Mouse (Mus musculus) heart, embryonic 14.5 days (tissue): ENCODE data around the gene Cd2. TPM values are rescaled to one million over a fixed set of nuclear protein-coding genes. Genes with fewer than 3 reads are reported as not detected.

Source experiments
- ATAC-seq: fragments of 200-750 bp; cut with Nextera tagmentation; 2 replicates; pipeline ENCODE4 v1.8.0; 2017; ENCODE audit warnings: low read depth, moderate TSS enrichment; ENCODE audit not compliant: insufficient number of reproducible peaks, insufficient read depth, low FRiP score
- H3K27ac ChIP-seq, 2 experiments: fragments of 200-500 bp in 1 of 2; fragments of 300-500 bp in 1 of 2; sonication (generic) in 1 of 2; replicated peaks in 1 of 2; 2 replicates each; pipeline ENCODE4 v1.5.1; 2012 to 2014; ENCODE audit warnings: low read depth in 2 of 2, low read length in 2 of 2, control low read depth in 1 of 2, mild to moderate bottlenecking in 1 of 2, mixed read lengths in 1 of 2; ENCODE audit not compliant: control insufficient read depth in 1 of 2, insufficient read depth in 1 of 2
- H3K27me3 ChIP-seq: fragments of 300-500 bp; sonication (generic); 2 replicates; pipeline ENCODE4 v1.6.1; 2014; ENCODE audit warnings: mild to moderate bottlenecking, low read length, control low read depth; ENCODE audit not compliant: control insufficient read depth, insufficient read depth
- H3K36me3 ChIP-seq: fragments of 300-500 bp; sonication (generic); 2 replicates; pipeline ENCODE4 v1.6.1; 2014; ENCODE audit warnings: mild to moderate bottlenecking, control low read depth, low read length, mixed read lengths; ENCODE audit not compliant: control insufficient read depth, insufficient read depth
- H3K4me1 ChIP-seq, 2 experiments: fragments of 200-500 bp in 1 of 2; fragments of 300-500 bp in 1 of 2; sonication (generic) in 1 of 2; 2 replicates each; pipeline ENCODE4 v1.6.1; 2012 to 2014; ENCODE audit warnings: low read length in 2 of 2, control low read depth in 1 of 2, mixed read lengths in 1 of 2; ENCODE audit not compliant: control insufficient read depth in 2 of 2, insufficient read depth in 2 of 2
- H3K4me2 ChIP-seq: fragments of 300-500 bp; sonication (generic); 2 replicates; pipeline ENCODE4 v1.6.1; 2014; ENCODE audit warnings: mild to moderate bottlenecking, low read length
- H3K4me3 ChIP-seq, 2 experiments: fragments of 200-500 bp in 1 of 2; fragments of 300-500 bp in 1 of 2; sonication (generic) in 1 of 2; 2 replicates each; pipeline ENCODE4 v1.5.1; 2012 to 2014; ENCODE audit warnings: low read length in 2 of 2, mild to moderate bottlenecking in 2 of 2, control low read depth in 1 of 2, low read depth in 1 of 2, moderate library complexity in 1 of 2; ENCODE audit not compliant: control insufficient read depth in 1 of 2, insufficient read depth in 1 of 2
- H3K9ac ChIP-seq: fragments of 300-500 bp; sonication (generic); 2 replicates; pipeline ENCODE4 v1.6.1; 2014; ENCODE audit warnings: mild to moderate bottlenecking, low read length
- H3K9me3 ChIP-seq: fragments of 300-500 bp; sonication (generic); 2 replicates; pipeline ENCODE4 v1.6.1; 2016; ENCODE audit warnings: low read length, control low read depth; ENCODE audit not compliant: control insufficient read depth
- WGBS: fragments of 180-500 bp; shearing (Covaris S2); extraction: QIAGEN DNeasy Blood & Tissue Kit; methylation state at CpG from one replicate; pipeline ENCODE4 v1.1.7; 2014; 5-methylcytosine and 5-hydroxymethylcytosine counted together
- polyA plus RNA-seq: library from polyadenylated mRNA; unstranded; fragments of >200 nt; fragmentation: Nextera tagmentation; extraction: Ambion mirVana; gene quantifications from 2 replicates; pipeline ENCODE4 v1.2.1, GENCODE M21; 2014

The Cd2 gene
- polyA plus RNA-seq, 1 experiment from 2014 or later, result not detected

DNA sequence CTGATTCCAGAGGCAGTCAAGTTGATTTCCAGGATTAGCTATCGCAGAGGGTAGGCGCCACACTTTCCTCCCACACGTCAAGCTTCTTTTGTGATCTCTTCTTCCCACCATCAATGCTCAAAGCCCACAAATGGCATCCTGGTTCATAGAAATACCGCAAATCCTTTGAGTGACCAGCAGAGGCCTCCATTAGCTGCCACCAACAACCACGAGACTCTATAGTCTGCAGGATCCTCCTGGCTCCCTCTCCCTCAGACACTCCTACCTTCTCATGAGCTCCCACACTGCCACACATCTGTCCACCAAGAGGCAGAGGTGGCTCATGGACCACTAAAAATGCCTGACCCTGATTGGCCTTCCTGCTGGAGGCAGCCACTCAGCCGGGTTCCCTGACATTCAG, 27.2 kb upstream of the Cd2 start:
- Histone ChIP-seq H3K4me1 (peaks cover 3 to 4% of the 10 kb centered on the region in 2 experiments; a peak in 2 of 4 replicates), H3K27me3 (no peaks in the 10 kb centered on the region), H3K4me3 (no peak overlapping the region), H3K36me3 (no peaks in the 10 kb centered on the region), H3K4me2 (no peak overlapping the region), H3K27ac (no peak overlapping the region), H3K9ac (no peak overlapping the region), H3K9me3 (peaks cover 5% of the 10 kb centered on the region; the same call in 1 of the 2 replicates)
- WGBS, result 68% methylated on average over 6 of the region's 6 CpGs
- ATAC-seq, result no peak

GRCm38 (mm10) chr3:101313266-101314051, 25.7 kb upstream of the Cd2 start:
- H3K36me3 ChIP-seq, result no peaks in the 10 kb centered on the region
- no peak overlapping the region for H3K4me2 ChIP-seq
- no peaks in the 10 kb centered on the region for H3K27me3 ChIP-seq
- H3K27ac ChIP-seq, result no peak overlapping the region
- H3K9ac ChIP-seq, result no peak overlapping the region
- peaks cover 3 to 4% of the 10 kb centered on the region in 2 experiments; a peak in 2 of 4 replicates for H3K4me1 ChIP-seq
- peaks cover 5% of the 10 kb centered on the region; the same call in 1 of the 2 replicates for H3K9me3 ChIP-seq
- no peak for ATAC-seq
- 82% methylated on average over 8 of the region's 8 CpGs for WGBS
- H3K4me3 ChIP-seq, result no peak overlapping the region

DNA sequence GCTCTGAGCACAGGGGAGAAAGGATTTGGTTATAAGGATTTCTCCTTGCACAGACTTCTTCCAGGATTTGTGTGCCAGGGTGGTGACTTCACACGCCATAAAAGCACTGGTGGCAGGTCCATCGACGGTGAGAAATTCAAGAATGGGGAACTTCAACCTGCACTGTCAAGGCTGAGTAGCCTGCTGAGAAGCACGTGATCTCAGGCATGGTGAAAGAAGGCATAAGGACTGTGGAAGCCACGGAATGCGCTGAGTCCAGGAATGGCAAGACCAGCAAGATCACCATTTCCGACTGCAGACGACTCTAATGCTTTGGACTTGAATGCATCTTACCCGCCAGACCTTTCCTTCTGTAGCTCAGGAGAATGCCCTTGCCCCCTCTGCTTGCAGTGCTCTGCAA, 23.2 kb upstream of the Cd2 start:
- Histone ChIP-seq H3K4me1 (peaks cover 3 to 4% of the 10 kb centered on the region in 2 experiments; a peak in 2 of 4 replicates), H3K27me3 (no peaks in the 10 kb centered on the region), H3K9me3 (no peaks in the 10 kb centered on the region), H3K4me2 (no peak overlapping the region), H3K9ac (no peak overlapping the region), H3K36me3 (no peaks in the 10 kb centered on the region), H3K27ac (no peak overlapping the region), H3K4me3 (no peak overlapping the region)
- WGBS, result 31% methylated on average over 9 of the region's 9 CpGs
- ATAC-seq, result no peak

DNA sequence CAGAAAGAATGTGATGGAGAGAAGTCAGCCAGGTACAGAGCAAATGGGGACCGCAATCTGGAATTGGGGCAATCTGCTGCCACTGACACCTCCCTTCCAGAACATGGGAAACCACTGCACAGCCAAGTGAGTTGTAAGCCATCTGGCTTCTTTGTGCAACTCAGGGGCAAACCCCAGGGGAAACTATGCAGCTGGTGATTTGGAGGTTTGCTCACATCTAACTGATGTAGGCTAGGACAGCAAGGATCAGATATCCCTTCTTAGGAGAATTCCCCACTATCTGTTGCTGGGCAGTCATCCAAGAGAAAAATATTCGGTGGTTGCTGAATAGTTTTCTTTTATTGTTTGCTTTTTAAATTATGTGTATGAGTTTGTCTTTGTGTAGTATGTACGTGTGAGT, 21.9 kb upstream of the Cd2 start:
- ATAC-seq, result no peak
- no peaks in the 10 kb centered on the region for H3K9me3 ChIP-seq
- peaks cover 3 to 4% of the 10 kb centered on the region in 2 experiments; a peak in 2 of 4 replicates for H3K4me1 ChIP-seq
- H3K27me3 ChIP-seq, result no peaks in the 10 kb centered on the region
- no peak overlapping the region for H3K4me2 ChIP-seq
- no peak overlapping the region for H3K27ac ChIP-seq
- no peak overlapping the region for H3K4me3 ChIP-seq
- H3K9ac ChIP-seq, result no peak overlapping the region
- WGBS, result 80% methylated on average over 3 of the region's 3 CpGs
- H3K36me3 ChIP-seq, result no peaks in the 10 kb centered on the region

- no peaks in the 10 kb centered on the region for H3K27me3 ChIP-seq
- H3K9me3 ChIP-seq, result no peaks in the 10 kb centered on the region
- WGBS, result 79% methylated on average over 9 of the region's 9 CpGs
- peaks cover 6 to 7% of the 10 kb centered on the region in 2 experiments; a peak in 3 of 4 replicates for H3K4me1 ChIP-seq
- no peak overlapping the region for H3K4me3 ChIP-seq
- H3K27ac ChIP-seq, result no peak overlapping the region
- no peak overlapping the region for H3K4me2 ChIP-seq
- no peak for ATAC-seq
- H3K9ac ChIP-seq, result no peak overlapping the region
- no peaks in the 10 kb centered on the region for H3K36me3 ChIP-seq
Measured at GRCm38 (mm10) chr3:101306090-101306489, 18.4 kb upstream of the Cd2 start.

- 68% methylated on average over 2 of the region's 2 CpGs for WGBS
- Histone ChIP-seq H3K9ac (no peak overlapping the region), H3K4me2 (no peak overlapping the region), H3K4me1 (peaks cover 12 to 13% of the 10 kb centered on the region in 2 experiments; a peak in 3 of 4 replicates), H3K36me3 (no peaks in the 10 kb centered on the region), H3K4me3 (no peak overlapping the region), H3K27ac (no peak overlapping the region), H3K27me3 (no peaks in the 10 kb centered on the region), H3K9me3 (no peaks in the 10 kb centered on the region)
- ATAC-seq, result no peak
Measured at GRCm38 (mm10) chr3:101305046-101305445, 17.3 kb upstream of the Cd2 start.

DNA sequence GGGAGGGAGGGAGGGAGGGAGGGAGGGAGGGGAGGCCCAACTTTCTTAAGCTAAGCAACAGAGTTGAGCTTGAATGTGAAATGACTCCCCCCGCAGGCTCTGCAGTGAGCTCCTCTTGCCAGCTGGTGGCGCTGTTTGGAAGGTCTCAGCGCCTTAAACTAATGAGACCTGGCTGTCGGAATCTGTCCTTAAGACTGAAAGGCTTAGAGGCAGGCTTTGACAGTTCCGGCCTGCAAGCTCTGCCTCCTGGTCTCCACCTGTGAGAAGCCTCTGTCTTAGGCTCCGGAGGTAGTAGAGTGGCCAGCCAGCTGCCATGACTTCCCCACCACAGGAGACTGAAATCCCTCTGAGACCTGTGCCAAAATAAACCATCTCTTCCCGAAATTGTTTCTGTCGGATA, 16.4 kb upstream of the Cd2 start:
- Histone ChIP-seq H3K27ac (no peak overlapping the region), H3K4me3 (no peak overlapping the region), H3K27me3 (no peaks in the 10 kb centered on the region), H3K4me2 (no peak overlapping the region), H3K4me1 (peaks cover 13 to 15% of the 10 kb centered on the region in 2 experiments; a peak in 3 of 4 replicates), H3K36me3 (no peaks in the 10 kb centered on the region), H3K9ac (no peak overlapping the region), H3K9me3 (no peaks in the 10 kb centered on the region)
- ATAC-seq, result no peak
- 14% methylated on average over 8 of the region's 8 CpGs for WGBS
